Mouse (Mus musculus): Measurements from ENCODE around the gene Rarb.

DNA sequence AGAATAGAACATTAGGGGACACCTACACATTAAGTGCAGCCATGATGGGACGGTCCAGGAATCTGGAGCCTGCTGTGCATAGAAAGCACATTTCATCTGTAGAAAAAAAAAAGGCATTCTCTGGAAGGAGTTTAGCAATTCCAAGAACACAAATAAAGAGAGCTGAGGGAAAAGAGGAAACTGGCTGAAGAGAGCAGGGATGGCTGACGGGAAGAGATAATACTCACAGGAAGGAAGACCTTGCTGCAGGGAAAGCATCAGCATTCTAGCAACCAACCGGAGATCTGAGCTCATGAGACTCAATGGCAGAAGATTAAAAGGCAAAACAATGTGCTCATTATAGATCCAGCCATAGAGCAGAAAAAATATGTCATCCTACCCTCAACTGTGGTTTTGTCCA is 12.8 kb downstream of the Rarb start:
- no peak for TF ChIP-seq POLR2A (IDR thresholded peaks at IDR 0.05; ENCODE audit: borderline replicate concordance, extremely low read depth, insufficient read depth, insufficient read length, poor library complexity, severe bottlenecking)
- no peak for TF ChIP-seq CTCF (IDR thresholded peaks at IDR 0.05; ENCODE audit: borderline replicate concordance, extremely low read depth, insufficient read depth, insufficient read length)

Measured in brain, embryonic 14.5 days (tissue).